Mouse (Mus musculus) CH12.LX (cell line): ENCODE data around the gene Cdh6. TPM values are rescaled to one million over a fixed set of nuclear protein-coding genes. Genes with fewer than 3 reads are reported as not detected.

ENCODE experiments used
- DNase-seq: peaks from one replicate; pipeline ENCODE4 v3.0.0-alpha.2; 2013; ENCODE audit errors: extremely low read depth
- H3K27ac ChIP-seq: 2 replicates; pipeline ENCODE4 v1.5.1; 2012; ENCODE audit warnings: low read depth, mild to moderate bottlenecking, control low read depth, moderate library complexity; ENCODE audit not compliant: insufficient read depth
- H3K27me3 ChIP-seq: replicated peaks from 2 replicates; pipeline ENCODE3; 2012; ENCODE audit warnings: inconsistent platforms
- H3K36me3 ChIP-seq, 2 experiments: replicated peaks in 1 of 2; 2 replicates each; pipeline versions ENCODE3 to v1.6.1; 2012; ENCODE audit warnings: inconsistent platforms in 1 of 2, low read length in 1 of 2, mild to moderate bottlenecking in 1 of 2, mixed read lengths in 1 of 2, moderate library complexity in 1 of 2; ENCODE audit not compliant: control insufficient read depth in 1 of 2, insufficient read depth in 1 of 2
- H3K4me1 ChIP-seq, 2 experiments: 2 replicates each; pipeline ENCODE4 v1.6.1; 2012; ENCODE audit warnings: inconsistent platforms in 1 of 2, moderate library complexity in 1 of 2; ENCODE audit not compliant: insufficient read depth in 2 of 2, control insufficient read depth in 1 of 2
- H3K4me2 ChIP-seq: 2 replicates; pipeline ENCODE4 v1.6.1; 2012; ENCODE audit warnings: low read depth, mild to moderate bottlenecking, control low read depth; ENCODE audit not compliant: poor library complexity, insufficient read depth, severe bottlenecking
- H3K4me3 ChIP-seq, 3 experiments: fragments of 150-350 bp in 1 of 3; sonication (generic) in 1 of 3; replicated peaks in 1 of 3; 2 replicates each; pipeline versions ENCODE3 to v1.5.1; 2011 to 2012; ENCODE audit warnings: low read depth in 2 of 3, low read length in 2 of 3, mild to moderate bottlenecking in 2 of 3, moderate library complexity in 2 of 3, control low read depth in 1 of 3, improper control_type of control experiment in 1 of 3, inconsistent platforms in 1 of 3, mixed read lengths in 1 of 3; ENCODE audit not compliant: poor library complexity in 1 of 3
- H3K79me2 ChIP-seq: replicated peaks from 2 replicates; pipeline ENCODE4 v1.6.1; 2012; ENCODE audit warnings: mild to moderate bottlenecking, moderate library complexity; ENCODE audit not compliant: control insufficient read depth, poor library complexity, insufficient read depth, severe bottlenecking; ENCODE audit errors: extremely low read depth
- H3K9ac ChIP-seq: 2 replicates; pipeline ENCODE4 v1.6.1; 2012; ENCODE audit warnings: low read depth, mild to moderate bottlenecking, control low read depth, moderate library complexity; ENCODE audit not compliant: insufficient read depth
- H3K9me3 ChIP-seq: replicated peaks from 2 replicates; pipeline ENCODE3; 2012; ENCODE audit warnings: low read length, inconsistent platforms, mixed read lengths
- BHLHE40 ChIP-seq: IDR thresholded peaks from 2 replicates; pipeline ENCODE4 v1.6.1; 2011; ENCODE audit warnings: mild to moderate bottlenecking, low read depth, low read length, improper control_type of control experiment
- CHD1 ChIP-seq: IDR thresholded peaks from 2 replicates; pipeline ENCODE4 v1.6.1; 2012; ENCODE audit warnings: low read depth, low read length, improper control_type of control experiment, inconsistent platforms
- CTCF ChIP-seq, 2 experiments: IDR thresholded peaks in 1 of 2; conservative IDR thresholded peaks in 1 of 2; 2 replicates each; pipeline ENCODE4 v1.5.1; 2011 to 2012; ENCODE audit warnings: low read depth in 2 of 2, low read length in 2 of 2, improper control_type of control experiment in 1 of 2, inconsistent platforms in 1 of 2, mild to moderate bottlenecking in 1 of 2, moderate library complexity in 1 of 2
- EP300 ChIP-seq: IDR thresholded peaks from 2 replicates; pipeline ENCODE4 v1.6.1; 2011; ENCODE audit warnings: low read length, improper control_type of control experiment
- ETS1 ChIP-seq: conservative IDR thresholded peaks from 2 replicates; pipeline ENCODE4 v1.6.1; 2012; ENCODE audit warnings: low read depth, mild to moderate bottlenecking, inconsistent platforms, low read length, improper control_type of control experiment, moderate library complexity
- GABPA ChIP-seq: IDR thresholded peaks from 2 replicates; pipeline ENCODE4 v1.6.1; 2012; ENCODE audit warnings: low read depth, low read length, improper control_type of control experiment, inconsistent platforms; ENCODE audit not compliant: insufficient replicate concordance
- JUN ChIP-seq: IDR thresholded peaks from 2 replicates; pipeline ENCODE4 v1.6.1; 2011; ENCODE audit warnings: low read depth, mild to moderate bottlenecking, low read length, improper control_type of control experiment, moderate library complexity; ENCODE audit not compliant: insufficient read depth
- JUND ChIP-seq: conservative IDR thresholded peaks from 2 replicates; pipeline ENCODE4 v1.6.1; 2011; ENCODE audit warnings: low read depth, low read length, improper control_type of control experiment
- MAFK ChIP-seq: IDR thresholded peaks from 2 replicates; pipeline ENCODE4 v1.6.1; 2011; ENCODE audit warnings: low read length, improper control_type of control experiment; ENCODE audit not compliant: insufficient replicate concordance
- MAX ChIP-seq: IDR thresholded peaks from 2 replicates; pipeline ENCODE4 v1.6.1; 2011; ENCODE audit warnings: low read length, improper control_type of control experiment
- MEF2A ChIP-seq: IDR thresholded peaks from 2 replicates; pipeline ENCODE4 v1.6.1; 2014; ENCODE audit warnings: low read depth, mild to moderate bottlenecking, inconsistent platforms, low read length, improper control_type of control experiment, borderline replicate concordance
- MYC ChIP-seq: IDR thresholded peaks from 2 replicates; pipeline ENCODE4 v1.6.1; 2011; ENCODE audit warnings: low read depth, mild to moderate bottlenecking, improper control_type of control experiment, low read length
- NELFE ChIP-seq: IDR thresholded peaks from 2 replicates; pipeline ENCODE4 v1.6.1; 2011; ENCODE audit warnings: low read depth, low read length, improper control_type of control experiment
- NRF1 ChIP-seq: IDR thresholded peaks from 2 replicates; pipeline ENCODE4 v1.6.1; 2014; ENCODE audit warnings: low read depth, mild to moderate bottlenecking, inconsistent platforms, low read length, improper control_type of control experiment, moderate library complexity
- PAX5 ChIP-seq: IDR thresholded peaks from 2 replicates; pipeline ENCODE4 v1.6.1; 2012; ENCODE audit warnings: low read length, inconsistent platforms, mixed read lengths
- POLR2AphosphoS2 ChIP-seq: IDR thresholded peaks from 2 replicates; pipeline ENCODE4 v1.6.1; 2011; ENCODE audit warnings: low read depth, low read length, improper control_type of control experiment
- RAD21 ChIP-seq: IDR thresholded peaks from 2 replicates; pipeline ENCODE4 v1.6.1; 2011; ENCODE audit warnings: low read depth, mild to moderate bottlenecking, low read length, improper control_type of control experiment, moderate library complexity
- RCOR1 ChIP-seq: conservative IDR thresholded peaks from 2 replicates; pipeline ENCODE4 v1.6.1; 2012; ENCODE audit warnings: low read depth, mild to moderate bottlenecking, inconsistent platforms, low read length, improper control_type of control experiment
- SIN3A ChIP-seq: IDR thresholded peaks from 2 replicates; pipeline ENCODE4 v1.6.1; 2012; ENCODE audit warnings: low read length, improper control_type of control experiment, inconsistent platforms
- SMC3 ChIP-seq: IDR thresholded peaks from 2 replicates; pipeline ENCODE4 v1.6.1; 2011; ENCODE audit warnings: low read depth, low read length, improper control_type of control experiment
- TBP ChIP-seq: conservative IDR thresholded peaks from 2 replicates; pipeline ENCODE4 v1.6.1; 2011; ENCODE audit warnings: low read depth, low read length, improper control_type of control experiment
- TCF12 ChIP-seq: IDR thresholded peaks from 2 replicates; pipeline ENCODE4 v1.6.1; 2014; ENCODE audit warnings: low read depth, mild to moderate bottlenecking, inconsistent platforms, low read length, improper control_type of control experiment
- UBTF ChIP-seq: IDR thresholded peaks from 2 replicates; pipeline ENCODE4 v1.6.1; 2012; ENCODE audit warnings: low read depth, mild to moderate bottlenecking, inconsistent platforms, low read length, improper control_type of control experiment, moderate library complexity
- USF1 ChIP-seq: IDR thresholded peaks from 2 replicates; pipeline ENCODE4 v1.6.1; 2014; ENCODE audit warnings: low read depth, mild to moderate bottlenecking, inconsistent platforms, low read length, improper control_type of control experiment
- USF2 ChIP-seq: conservative IDR thresholded peaks from 2 replicates; pipeline ENCODE4 v1.6.1; 2011; ENCODE audit warnings: low read depth, low read length, improper control_type of control experiment
- ZC3H11A ChIP-seq: IDR thresholded peaks from 2 replicates; pipeline ENCODE4 v1.6.1; 2012; ENCODE audit warnings: low read depth, mild to moderate bottlenecking, inconsistent platforms, low read length, improper control_type of control experiment
- ZKSCAN1 ChIP-seq: IDR thresholded peaks from 2 replicates; pipeline ENCODE4 v1.6.1; 2012; ENCODE audit warnings: low read depth, inconsistent platforms, low read length, improper control_type of control experiment, borderline replicate concordance
- ZMIZ1 ChIP-seq: IDR thresholded peaks from 2 replicates; pipeline ENCODE4 v1.6.1; 2012; ENCODE audit warnings: low read depth, mild to moderate bottlenecking, inconsistent platforms, low read length, improper control_type of control experiment
- ZNF384 ChIP-seq: IDR thresholded peaks from 2 replicates; pipeline ENCODE4 v1.6.1; 2012; ENCODE audit warnings: low read depth, low read length, improper control_type of control experiment, inconsistent platforms
- dilution Hi-C: fragments of 300-500 bp; cut with MboI; formaldehyde crosslinking; loops from 2 replicates; pipeline ENCODE4 v1.14.3; 2020; ENCODE audit warnings: low sequenced_read_pairs; ENCODE audit not compliant: extremely low pct_unique_long_range_greater_than_20kb, extremely low pct_ligation_motif_present
- in situ Hi-C: fragments of 300-500 bp; cut with MboI; formaldehyde crosslinking; loops from 3 replicates; pipeline ENCODE4 v1.14.3; 2019; ENCODE audit warnings: low sequenced_read_pairs, low pct_ligation_motif_present, low pct_unique_long_range_greater_than_20kb, mixed read lengths
- polyA plus RNA-seq: library from polyadenylated mRNA; unstranded; fragments of >175 nt; gene quantifications from 2 replicates; pipeline ENCODE4 v1.2.1, GENCODE M21; 2012; ENCODE audit warnings: low read depth; ENCODE audit not compliant: insufficient read length
- total RNA-seq, 2 experiments: library from RNA; depleted of rRNA; stranded (reverse); fragments of 300-350 nt in 1 of 2; fragments of >200 nt in 1 of 2; gene quantifications; 2 replicates each; pipeline ENCODE4 v1.2.3; 2012 to 2014

Cdh6 gene
- total and polyA plus RNA-seq, 3 experiments, result under 0.01 to 0.13 TPM; not detected in 1

- Histone ChIP-seq H3K9ac (no peak overlapping the region), H3K36me3 (no peaks in the 10 kb centered on the region)
- TF ChIP-seq ZNF384 (peak; percentile 81), JUND (no peak), RCOR1 (no peak), MYC (no peak), RAD21 (no peak)
- TF ChIP-seq, all 38 proteins: peak for 1
- H3K4me3 ChIP-seq, result no peak overlapping the region
- in situ Hi-C loops, result no loop called here
- H3K27me3 ChIP-seq, result no peaks in the 10 kb centered on the region
- H3K4me1 ChIP-seq, result peaks cover 2 to 11% of the 10 kb centered on the region in 2 experiments; a peak in 3 of 4 replicates
- no peak for DNase-seq
- no peaks in the 10 kb centered on the region for H3K9me3 ChIP-seq
- dilution Hi-C loops, result no loop called here
- no peak overlapping the region for H3K27ac ChIP-seq
- H3K4me2 ChIP-seq, result no peak overlapping the region
- H3K79me2 ChIP-seq, result no peaks in the 10 kb centered on the region
Measured at GRCm38 (mm10) chr15:13165094-13165885, 8.2 kb downstream of the Cdh6 start.

GRCm38 (mm10) chr15:13155820-13156219, 17.7 kb downstream of the Cdh6 start:
- Histone ChIP-seq H3K4me3 (no peak overlapping the region), H3K4me1 (peaks cover 7 to 23% of the 10 kb centered on the region in 2 experiments), H3K4me2 (no peak overlapping the region), H3K27ac (no peak overlapping the region), H3K27me3 (no peaks in the 10 kb centered on the region), H3K79me2 (no peaks in the 10 kb centered on the region), H3K9ac (no peak overlapping the region), H3K36me3 (no peaks in the 10 kb centered on the region), H3K9me3 (no peaks in the 10 kb centered on the region)
- TF ChIP-seq ZMIZ1 (no peak), ZKSCAN1 (no peak), NELFE (no peak), POLR2AphosphoS2 (no peak), EP300 (no peak; the same call in 1 of the 2 replicates), TBP (no peak), ETS1 (0 out of 2 replicates have a peak, but pooled peaks have one; percentile 18), JUN (no peak), MAX (no peak), USF2 (no peak), ZNF384 (no peak), BHLHE40 (peak; percentile 73), NRF1 (no peak), MYC (0 out of 2 replicates have a peak, but pooled peaks have one; percentile 41), UBTF (no peak), MAFK (no peak), MEF2A (peak; percentile 53; the same call in 1 of the 2 replicates), CTCF (conservative IDR thresholded peaks at IDR 0.05 in 1 of 2, IDR thresholded peaks at IDR 0.05 in 1 of 2; ENCODE audit: low read depth in 2 of 2, low read length in 2 of 2) (no peak), JUND (no peak), ZC3H11A (no peak), SMC3 (no peak), PAX5 (no peak), RCOR1 (no peak), TCF12 (no peak), CHD1 (no peak), GABPA (no peak), SIN3A (no peak), USF1 (no peak)
- in situ Hi-C loops, result no loop called here
- dilution Hi-C loops, result no loop called here
- peak; percentile 60 for DNase-seq
